ENCODE assay signal across 15 mouse cellular contexts in genomic region chr5:125165993-125166392, GRCm38 (mm10). TPM values are rescaled to one million over a fixed set of nuclear protein-coding genes. Genes with fewer than 3 reads are reported as not detected.
DNase-seq lines count a peak whose midpoint lies in the region; ATAC-seq and TF ChIP-seq lines count a peak whose summit lies in the region.
"Had no signal": no experiment of that assay in that cellular context is flagged by ENCODE, and none has a peak within 500 bp of the region (broad histone marks: within the 10 kb centered on the region; RNA-seq: fewer than 3 reads in every experiment).

No protein-coding gene starts in this region.

- H3K9me3 ChIP-seq in heart, embryonic 10.5 days: no peaks in the 10 kb centered on the region
- no peaks in the 10 kb centered on the region for H3K9me3 ChIP-seq in kidney, embryonic 15.5 days (replicated peaks)
- H3K9me3 ChIP-seq in ES-Bruce4 (replicated peaks; ENCODE audit: control insufficient read depth, insufficient read depth, low read length, poor library complexity, severe bottlenecking): no peaks in the 10 kb centered on the region
- H3K9me3 ChIP-seq: embryonic facial prominence, embryonic 12.5 days; liver, embryonic 15.5 days had no signal

- TF ChIP-seq CTCF in ES-Bruce4 (IDR thresholded peaks at IDR 0.05; ENCODE audit: low read depth, low read length): no peak

- 0 out of 2 replicates have a peak, but pooled peaks cover 7% of the 10 kb centered on the region for H3K36me3 ChIP-seq in heart, embryonic 10.5 days
- H3K36me3 ChIP-seq in kidney, embryonic 15.5 days: no peaks in the 10 kb centered on the region
- H3K36me3 ChIP-seq in ES-Bruce4 (ENCODE audit: control insufficient read depth, insufficient read depth, low read length, poor library complexity, severe bottlenecking): no peaks in the 10 kb centered on the region
- H3K36me3 ChIP-seq: embryonic facial prominence, embryonic 12.5 days; liver, embryonic 15.5 days had no signal

- 84% methylated on average over 14 of the region's 14 CpGs for WGBS in heart, embryonic 10.5 days
- 82% methylated on average over 14 of the region's 14 CpGs for WGBS in kidney, embryonic 15.5 days

- TF ChIP-seq EP300 in ES-Bruce4 (IDR thresholded peaks at IDR 0.05; ENCODE audit: insufficient read depth, low read depth, low read length): peak; percentile 93

- H3K27ac ChIP-seq in heart, embryonic 10.5 days: peak overlapping the region; percentile 23; the same call in 1 of the 2 replicates
- peak overlapping the region; percentile 85 for H3K27ac ChIP-seq in kidney, embryonic 15.5 days
- peak overlapping the region; percentile 90 for H3K27ac ChIP-seq in ES-Bruce4 (ENCODE audit: insufficient read depth, low read length)
- H3K27ac ChIP-seq: liver, embryonic 15.5 days had no signal

- no peak for TF ChIP-seq POLR2A in ES-Bruce4 (IDR thresholded peaks at IDR 0.05; ENCODE audit: insufficient read depth, low read length)

- no peak for ATAC-seq in kidney, embryonic 15.5 days (replicated peaks; ENCODE audit: low FRiP score)
- ATAC-seq in activated CD4-positive, CD25-positive, alpha-beta regulatory T cell, adult 4 months: peak; percentile 6
- ATAC-seq: CD4-positive, CD25-positive, alpha-beta regulatory T cell, adult 4 months had no signal

- H3K4me3 ChIP-seq in heart, embryonic 10.5 days: no peak overlapping the region
- H3K4me3 ChIP-seq in kidney, embryonic 15.5 days (replicated peaks): no peak overlapping the region
- H3K4me3 ChIP-seq in ES-Bruce4 (ENCODE audit: low read depth, low read length): 0 out of 2 replicates have a peak overlapping the region, but pooled peaks have one; percentile 9
- H3K4me3 ChIP-seq: embryonic facial prominence, embryonic 12.5 days; left cerebral cortex, adult 2 months; liver, embryonic 15.5 days had no signal

- no peak overlapping the region for H3K9ac ChIP-seq in kidney, embryonic 15.5 days
- H3K9ac ChIP-seq in ES-Bruce4 (ENCODE audit: low read depth, poor library complexity, severe bottlenecking): 0 out of 2 replicates have a peak overlapping the region, but pooled peaks have one; percentile 3
- H3K9ac ChIP-seq: embryonic facial prominence, embryonic 12.5 days; liver, embryonic 15.5 days had no signal

- no peak overlapping the region for H3K4me2 ChIP-seq in kidney, embryonic 15.5 days
- H3K4me2 ChIP-seq: liver, embryonic 15.5 days had no signal

- H3K27me3 ChIP-seq in heart, embryonic 10.5 days (ENCODE audit: insufficient read depth, poor library complexity, severe bottlenecking): no peaks in the 10 kb centered on the region
- no peaks in the 10 kb centered on the region for H3K27me3 ChIP-seq in kidney, embryonic 15.5 days
- no peaks in the 10 kb centered on the region for H3K27me3 ChIP-seq in ES-Bruce4 (ENCODE audit: control insufficient read depth, insufficient read depth, low read length, poor library complexity, severe bottlenecking)
- H3K27me3 ChIP-seq: embryonic facial prominence, embryonic 12.5 days; liver, embryonic 15.5 days had no signal

- DNase-seq in heart, embryonic 10.5 days (ENCODE audit: low spot score): no peak
- DNase-seq in heart, postnatal 4 days: no peak
- no peak for DNase-seq in kidney, adult 18-20 months
- no peak for DNase-seq in ovary, adult 18-20 months (ENCODE audit: low spot score)
- no peak for DNase-seq in left cerebral cortex, adult 18-20 months (ENCODE audit: low spot score in 2 of 2)
- DNase-seq: cerebellum, adult 9-11 months; gastrocnemius, postnatal 25 days; kidney, adult 9 months had no signal

- H3K4me1 ChIP-seq in heart, embryonic 10.5 days: peaks cover 92% of the 10 kb centered on the region
- peaks cover 97% of the 10 kb centered on the region for H3K4me1 ChIP-seq in kidney, embryonic 15.5 days
- H3K4me1 ChIP-seq in ES-Bruce4 (ENCODE audit: control insufficient read depth, insufficient read depth, low read length): peaks cover 28% of the 10 kb centered on the region

RNA-seq across cellular contexts. Expression of gene Ncor2, which starts 13.0 kb away (rescaled TPM):
- 17.8 and 23.3 TPM in 2 replicates for polyA plus RNA-seq in heart, embryonic 10.5 days (2016; fragmentation: Nextera tagmentation; extraction: Ambion mirVana)
- 100 to 1,000 TPM; 104 to 112 TPM for total RNA-seq in heart, postnatal 4 days (2021)
- polyA plus RNA-seq in kidney, embryonic 15.5 days (2015; fragmentation: Nextera tagmentation; extraction: Ambion mirVana): 27.5 and 28.8 TPM in 2 replicates
- 57.5 and 62.9 TPM in 2 replicates for polyA plus RNA-seq in ES-Bruce4 (2011; ENCODE audit: insufficient read depth, insufficient read length, low read depth, missing spikeins)
- polyA plus RNA-seq in activated CD4-positive, CD25-positive, alpha-beta regulatory T cell, adult 4 months (2017; shearing (Covaris generic)): 1 to 10 TPM; 2.9 to 8.0 TPM
- 100 to 1,000 TPM; 177 to 208 TPM for total RNA-seq in left cerebral cortex, adult 18-20 months (2021)

Comparison
In these comparisons a context has a peak if more than half of its experiments do, and no peak if none do; other contexts are left out.
1. H3K27ac ChIP-seq: peak in every context shown above with its lines; median percentile 90 in ES-Bruce4; 85 in kidney, embryonic 15.5 days; 23 in heart, embryonic 10.5 days.